Mouse (Mus musculus): ENCODE measurements around the gene Prpf38b. TPM values are rescaled to one million over a fixed set of nuclear protein-coding genes. Genes with fewer than 3 reads are reported as not detected.

Prpf38b gene
- polyA plus RNA-seq, 1 experiment = 34.3 TPM

DNA sequence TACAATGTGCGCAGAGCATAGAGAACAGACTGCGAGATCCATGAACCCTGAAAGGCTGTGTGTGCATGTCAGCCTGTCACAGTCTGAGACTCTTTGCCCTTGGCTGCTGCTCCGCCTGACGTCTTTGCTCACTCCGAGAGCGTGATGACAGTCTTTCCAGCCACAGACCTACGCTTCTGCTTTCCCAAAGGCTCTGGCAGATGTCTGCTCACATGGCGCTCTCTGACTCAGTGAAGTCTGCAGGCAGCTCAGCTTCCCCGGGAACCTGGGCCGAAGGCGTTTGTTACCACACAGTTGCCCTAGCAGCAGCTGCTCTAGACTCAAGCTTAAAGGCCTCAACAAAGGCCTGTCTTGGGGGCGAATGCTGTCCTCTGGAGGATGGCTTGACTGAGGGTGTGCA lies 56.2 kb downstream of the Prpf38b start:
- Histone ChIP-seq H3K27me3 (replicated peaks) (no peaks in the 10 kb centered on the region), H3K36me3 (replicated peaks; ENCODE audit: low read length) (no peaks in the 10 kb centered on the region), H3K4me3 (replicated peaks) (no peak overlapping the region), H3K9me3 (peaks cover 4% of the 10 kb centered on the region; the same call in 1 of the 2 replicates), H3K4me1 (peaks cover 60% of the 10 kb centered on the region)
- no peak for TF ChIP-seq FLI1 (IDR thresholded peaks at IDR 0.05; ENCODE audit: low read length)
- no peak for TF ChIP-seq GATA1 (IDR thresholded peaks at IDR 0.05; ENCODE audit: borderline replicate concordance, low read length)

- TF ChIP-seq GATA1 (IDR thresholded peaks at IDR 0.05; ENCODE audit: borderline replicate concordance, low read length) = no peak
- no peak for TF ChIP-seq FLI1 (IDR thresholded peaks at IDR 0.05; ENCODE audit: low read length)
- H3K4me3 ChIP-seq (replicated peaks) = no peak overlapping the region
- H3K27me3 ChIP-seq (replicated peaks) = peaks cover 3% of the 10 kb centered on the region
- no peaks in the 10 kb centered on the region for H3K36me3 ChIP-seq (replicated peaks; ENCODE audit: low read length)
- peaks cover 65% of the 10 kb centered on the region for H3K4me1 ChIP-seq
- H3K9me3 ChIP-seq = no peaks in the 10 kb centered on the region
Measured at GRCm38 (mm10) chr3:108853266-108853665, 58.3 kb downstream of the Prpf38b start.

Other genes starting within 250 kb of the Prpf38b start
- 1.3 and 2.2 TPM in 2 replicates for gene Gpsm2, start 189.4 kb downstream of the Prpf38b start, polyA plus RNA-seq (2012; ENCODE audit: insufficient read depth, low replicate concordance)
- not detected in 2 replicates for gene Aknad1, start 172.1 kb downstream of the Prpf38b start, polyA plus RNA-seq (2012; ENCODE audit: insufficient read depth, low replicate concordance)
- gene Stxbp3, start 71.2 kb downstream of the Prpf38b start, polyA plus RNA-seq (2012; ENCODE audit: insufficient read depth, low replicate concordance) = 4.2 and 9.1 TPM in 2 replicates
- 0.04 TPM in 1 of 2 replicates, not detected in the other for gene Fndc7, start 21.7 kb downstream of the Prpf38b start, polyA plus RNA-seq (2012; ENCODE audit: insufficient read depth, low replicate concordance)
- not detected in 2 replicates for gene Henmt1, start 28.1 kb upstream of the Prpf38b start, polyA plus RNA-seq (2012; ENCODE audit: insufficient read depth, low replicate concordance)
- 8.5 TPM in 1 of 2 replicates, not detected in the other for gene Gm9857, start 28.7 kb upstream of the Prpf38b start, polyA plus RNA-seq (2012; ENCODE audit: insufficient read depth, low replicate concordance)
- 0.28 and 0.58 TPM in 2 replicates for gene Fam102b, start 115.9 kb upstream of the Prpf38b start, polyA plus RNA-seq (2012; ENCODE audit: insufficient read depth, low replicate concordance)
- not detected in 2 replicates for gene Slc25a54, start 168.7 kb upstream of the Prpf38b start, polyA plus RNA-seq (2012; ENCODE audit: insufficient read depth, low replicate concordance)
- 6.3 and 10.0 TPM in 2 replicates for gene Slc25a24, start 211.4 kb upstream of the Prpf38b start, polyA plus RNA-seq (2012; ENCODE audit: insufficient read depth, low replicate concordance)